Mouse (Mus musculus) G1E (cell line): ENCODE measurements at regions not wholly inside any gene's neighbourhood (a gene's known extent, or its start where the extent isn't known, plus 50 kb on each side); places are given as distances from the start of the nearest gene placed in this dataset.

Experiments
- CTCF ChIP-seq: IDR thresholded peaks from 2 replicates; pipeline ENCODE4 v1.5.1; 2012; ENCODE audit warnings: low read depth, low read length, inconsistent platforms, mixed read lengths
- GATA1 ChIP-seq: IDR thresholded peaks from 2 replicates; pipeline ENCODE4 v1.6.1; 2012; ENCODE audit warnings: borderline replicate concordance, low read length, inconsistent platforms, mixed read lengths
- GATA2 ChIP-seq: IDR thresholded peaks from 2 replicates; pipeline ENCODE4 v1.6.1; 2012; ENCODE audit warnings: low read depth, low read length, inconsistent platforms, borderline replicate concordance
- POLR2AphosphoS5 ChIP-seq: IDR thresholded peaks from 2 replicates; pipeline ENCODE4 v1.6.1; 2012; ENCODE audit warnings: low read depth, low read length, inconsistent platforms; ENCODE audit not compliant: insufficient replicate concordance
- TAL1 ChIP-seq: conservative IDR thresholded peaks from 2 replicates; pipeline ENCODE4 v1.6.1; 2012; ENCODE audit warnings: low read depth, low read length, inconsistent platforms, mixed read lengths

GRCm38 (mm10) chr1:4655252-4655651, 152.4 kb upstream of the Gm37988 start:
- TF ChIP-seq CTCF: no peak
- no peak for TF ChIP-seq GATA1
- TF ChIP-seq POLR2AphosphoS5: no peak
- TF ChIP-seq TAL1: no peak
- no peak for TF ChIP-seq GATA2
